Mouse (Mus musculus) small intestine, adult 2 months (tissue): ENCODE measurements at regions not wholly inside any gene's neighbourhood (a gene's known extent, or its start where the extent isn't known, plus 50 kb on each side); places are given as distances from the start of the nearest gene placed in this dataset.

Source experiments
- CTCF ChIP-seq: fragments of 200-500 bp; IDR thresholded peaks from 2 replicates; pipeline ENCODE4 v1.5.1; 2012; ENCODE audit warnings: low read depth, mild to moderate bottlenecking, control low read depth, inconsistent platforms, low read length, moderate library complexity, mixed read lengths; ENCODE audit not compliant: insufficient replicate concordance, insufficient read length; ENCODE audit errors: extremely low read depth
- POLR2A ChIP-seq: fragments of 200-500 bp; IDR thresholded peaks from 2 replicates; pipeline ENCODE4 v1.6.1; 2012; ENCODE audit warnings: low read depth, mild to moderate bottlenecking, control low read depth, inconsistent platforms, low read length, moderate library complexity

- TF ChIP-seq POLR2A (no peak), CTCF (no peak)
These were observed 586.9 kb upstream of the Dsel start for GRCm38 (mm10) chr1:112451622-112452021.
